Mouse (Mus musculus): Measurements from ENCODE around the gene Eefsec. TPM values are rescaled to one million over a fixed set of nuclear protein-coding genes. Genes with fewer than 3 reads are reported as not detected.

Eefsec gene
- polyA plus RNA-seq, 1 experiment from 2014 or later: 37.3 TPM

DNA sequence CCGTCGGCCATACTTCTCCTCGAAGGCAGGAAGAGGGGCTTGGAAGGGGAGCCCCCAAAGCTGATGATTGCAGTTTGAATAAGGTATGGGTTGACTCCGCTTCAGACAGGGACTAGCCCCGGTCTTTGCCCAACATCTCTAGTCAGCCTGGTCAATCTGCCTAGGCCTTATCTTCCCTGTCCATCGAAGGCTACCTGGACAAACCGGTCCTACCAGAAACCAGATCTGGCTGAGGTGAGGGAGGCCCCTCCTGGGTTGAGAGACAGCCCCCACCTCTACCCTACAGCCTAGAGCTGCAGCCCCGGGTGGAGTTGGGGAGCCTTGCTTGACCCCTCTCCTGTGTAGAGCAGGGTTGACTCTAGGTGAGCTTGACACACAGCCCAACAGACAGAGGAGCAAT is 212.3 kb downstream of the Eefsec start:
- Histone ChIP-seq H3K9ac (replicated peaks) (no peak overlapping the region), H3K27ac (no peak overlapping the region), H3K4me3 (replicated peaks) (no peak overlapping the region), H3K4me2 (no peak overlapping the region), H3K4me1 (replicated peaks) (peaks cover 9% of the 10 kb centered on the region), H3K36me3 (no peaks in the 10 kb centered on the region), H3K9me3 (no peaks in the 10 kb centered on the region), H3K27me3 (peaks cover 62% of the 10 kb centered on the region)
- WGBS: 73% methylated on average over 8 of the region's 8 CpGs
- no peak for ATAC-seq (ENCODE audit: insufficient number of reproducible peaks, insufficient read depth, low FRiP score, low TSS enrichment, low read depth)

DNA sequence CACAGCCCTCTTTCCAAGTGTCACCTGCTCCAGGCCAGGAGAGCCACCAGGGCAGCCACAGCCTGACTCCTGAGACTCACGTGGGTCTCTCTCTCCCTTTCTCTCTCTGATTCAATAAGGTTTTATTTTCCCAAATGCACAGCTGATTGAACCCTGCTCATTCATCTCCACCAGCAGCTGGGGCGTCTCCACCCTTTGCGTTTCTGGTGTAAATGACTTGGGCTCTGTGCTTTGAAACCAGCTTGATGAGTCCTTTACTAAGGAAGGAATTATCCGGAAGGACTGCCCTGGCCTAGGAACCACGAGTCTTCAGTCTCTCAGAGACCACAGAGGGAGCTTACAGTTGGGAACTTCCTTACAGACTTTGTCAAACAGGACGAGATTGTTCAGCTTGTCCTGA is 214.1 kb downstream of the Eefsec start:
- H3K9me3 ChIP-seq: no peaks in the 10 kb centered on the region
- peaks cover 14% of the 10 kb centered on the region for H3K4me1 ChIP-seq (replicated peaks)
- WGBS: 68% methylated on average over 6 of the region's 6 CpGs
- ATAC-seq (ENCODE audit: insufficient number of reproducible peaks, insufficient read depth, low FRiP score, low TSS enrichment, low read depth): no peak
- no peak overlapping the region for H3K4me2 ChIP-seq
- no peak overlapping the region for H3K27ac ChIP-seq
- peaks cover 44% of the 10 kb centered on the region for H3K27me3 ChIP-seq
- no peaks in the 10 kb centered on the region for H3K36me3 ChIP-seq
- H3K4me3 ChIP-seq (replicated peaks): no peak overlapping the region
- no peak overlapping the region for H3K9ac ChIP-seq (replicated peaks)

DNA sequence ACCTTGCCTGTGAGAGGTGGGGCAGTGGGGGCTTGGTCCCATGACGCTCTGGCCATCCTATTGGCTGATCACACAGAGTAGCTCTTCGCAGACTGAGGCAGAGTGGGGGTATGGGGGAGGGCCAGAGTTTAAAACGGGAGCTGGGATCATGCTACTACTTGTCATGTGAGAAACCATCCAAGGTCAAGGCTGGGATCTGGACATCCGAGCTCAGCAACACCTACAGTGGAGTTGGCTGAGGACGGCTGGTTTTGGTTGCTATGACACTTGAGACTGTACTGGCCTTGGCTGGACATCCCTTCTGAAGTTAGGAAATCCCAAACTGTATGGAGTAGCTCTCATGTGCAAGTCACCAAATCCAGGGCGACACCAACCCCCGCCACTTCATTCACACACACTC is 214.5 kb downstream of the Eefsec start:
- Histone ChIP-seq H3K27me3 (peaks cover 40% of the 10 kb centered on the region), H3K9ac (replicated peaks) (no peak overlapping the region), H3K4me2 (no peak overlapping the region), H3K4me1 (replicated peaks) (peaks cover 15% of the 10 kb centered on the region), H3K27ac (no peak overlapping the region), H3K4me3 (replicated peaks) (no peak overlapping the region), H3K9me3 (no peaks in the 10 kb centered on the region), H3K36me3 (no peaks in the 10 kb centered on the region)
- ATAC-seq (ENCODE audit: insufficient number of reproducible peaks, insufficient read depth, low FRiP score, low TSS enrichment, low read depth): no peak
- WGBS: 75% methylated on average over 7 of the region's 7 CpGs

DNA sequence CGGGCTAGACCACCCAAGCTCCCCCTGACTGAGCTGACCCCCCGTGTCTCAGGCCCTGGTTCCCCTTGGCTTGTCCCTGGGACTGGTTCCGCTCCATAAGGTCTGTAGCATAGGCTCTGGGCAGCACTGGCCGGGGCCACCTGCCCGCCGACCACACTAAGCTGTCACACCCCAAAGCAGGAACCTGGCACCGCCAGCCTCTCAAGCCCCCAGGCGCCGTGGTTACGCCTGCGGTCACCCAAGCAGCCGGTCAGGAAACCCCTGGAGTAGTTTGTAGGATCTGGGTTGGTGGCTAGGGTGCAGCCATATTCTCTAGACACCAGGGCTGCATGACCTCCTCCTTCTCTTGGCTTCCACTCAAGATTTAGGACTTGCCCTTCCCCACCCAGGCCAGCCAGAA is 217.1 kb downstream of the Eefsec start:
- H3K4me3 ChIP-seq (replicated peaks): no peak overlapping the region
- no peak overlapping the region for H3K9ac ChIP-seq (replicated peaks)
- no peaks in the 10 kb centered on the region for H3K9me3 ChIP-seq
- H3K36me3 ChIP-seq: no peaks in the 10 kb centered on the region
- no peak overlapping the region for H3K27ac ChIP-seq
- peaks cover 14% of the 10 kb centered on the region for H3K27me3 ChIP-seq
- ATAC-seq (ENCODE audit: insufficient number of reproducible peaks, insufficient read depth, low FRiP score, low TSS enrichment, low read depth): no peak
- no peak overlapping the region for H3K4me2 ChIP-seq
- H3K4me1 ChIP-seq (replicated peaks): peaks cover 12% of the 10 kb centered on the region
- WGBS: 83% methylated on average over 12 of the region's 12 CpGs

DNA sequence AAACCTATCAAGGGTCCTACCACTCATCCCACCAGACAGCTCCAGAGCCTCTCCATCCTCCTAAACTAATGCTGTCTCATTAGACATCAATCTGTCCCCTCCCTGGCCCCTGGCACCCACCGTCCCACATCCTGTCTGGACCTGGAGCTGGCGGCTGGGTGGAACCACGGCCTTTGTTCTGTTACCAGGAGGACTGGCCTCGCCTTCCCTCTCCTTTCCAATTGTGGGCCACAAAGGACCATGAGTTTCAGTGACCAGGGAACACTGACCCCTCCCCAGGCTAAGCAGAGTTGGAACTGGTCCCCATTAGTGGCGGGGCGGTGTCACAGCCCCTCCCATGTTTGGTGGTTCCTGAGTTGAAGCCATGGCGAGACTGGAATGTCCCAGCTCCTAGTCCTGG is 218.8 kb downstream of the Eefsec start:
- Histone ChIP-seq H3K4me3 (replicated peaks) (no peak overlapping the region), H3K9me3 (no peaks in the 10 kb centered on the region), H3K4me1 (replicated peaks) (peaks cover 12% of the 10 kb centered on the region), H3K27me3 (no peaks in the 10 kb centered on the region; the same call in none of the 2 replicates), H3K9ac (replicated peaks) (no peak overlapping the region), H3K36me3 (no peaks in the 10 kb centered on the region), H3K4me2 (no peak overlapping the region), H3K27ac (no peak overlapping the region)
- ATAC-seq (ENCODE audit: insufficient number of reproducible peaks, insufficient read depth, low FRiP score, low TSS enrichment, low read depth): no peak
- WGBS: 42% methylated on average over 7 of the region's 7 CpGs

DNA sequence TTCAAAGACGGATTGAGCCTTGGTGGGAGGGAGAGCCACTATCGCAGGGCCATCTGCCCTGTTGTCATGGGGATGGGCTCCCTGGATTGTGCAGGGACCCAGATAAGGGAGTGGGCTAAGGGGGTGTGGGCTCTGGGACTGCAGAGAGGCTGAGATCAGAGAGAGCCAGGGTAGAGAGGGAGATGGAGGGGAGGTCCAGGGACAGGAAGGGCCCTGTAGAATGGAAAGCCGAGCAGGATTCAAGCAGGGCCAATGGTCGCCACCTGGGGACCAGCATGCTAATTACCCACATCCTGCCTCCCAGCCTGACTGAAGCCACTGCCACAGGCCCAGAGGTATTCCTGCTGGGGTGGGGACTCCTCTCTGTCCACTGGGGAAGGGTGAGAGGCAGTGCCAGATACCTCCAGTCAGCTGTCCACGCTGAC is 219.8 kb downstream of the Eefsec start:
- Histone ChIP-seq H3K27ac (no peak overlapping the region), H3K9me3 (no peaks in the 10 kb centered on the region), H3K4me3 (replicated peaks) (no peak overlapping the region), H3K4me1 (replicated peaks) (peaks cover 12% of the 10 kb centered on the region), H3K27me3 (no peaks in the 10 kb centered on the region; the same call in none of the 2 replicates), H3K36me3 (no peaks in the 10 kb centered on the region), H3K9ac (replicated peaks) (no peak overlapping the region), H3K4me2 (no peak overlapping the region)
- ATAC-seq (ENCODE audit: insufficient number of reproducible peaks, insufficient read depth, low FRiP score, low TSS enrichment, low read depth): no peak
- 15% methylated on average over 5 of the region's 5 CpGs for WGBS

DNA sequence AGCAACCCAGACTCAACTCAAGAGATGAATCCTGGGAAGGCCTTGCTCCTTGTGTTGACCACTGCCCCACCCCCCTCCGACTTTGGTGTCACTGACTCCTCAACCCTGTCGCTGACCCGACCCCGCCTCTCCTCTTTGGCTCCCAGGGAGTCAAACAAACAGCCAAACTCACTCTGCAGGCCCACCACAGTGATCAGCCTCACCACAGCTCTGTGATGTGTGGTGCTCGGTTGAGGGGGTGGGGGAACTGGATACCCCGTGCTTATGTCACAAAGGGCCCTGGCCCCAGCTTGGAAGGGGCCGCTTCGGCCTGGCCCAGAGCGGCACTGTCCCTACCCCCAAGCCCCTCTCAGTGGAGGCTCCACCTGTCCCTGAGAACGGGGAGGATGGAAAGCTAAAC is 224.4 kb downstream of the Eefsec start, which contains the start of gene Dnajb8:
Gene Dnajb8, plus strand, starts transcription at position 301 of the 400 bp plus-strand sequence.
- no peak for ATAC-seq (ENCODE audit: insufficient number of reproducible peaks, insufficient read depth, low FRiP score, low TSS enrichment, low read depth)
- peaks cover 2% of the 10 kb centered on the region; the same call in 1 of the 2 replicates for H3K27me3 ChIP-seq
- peaks cover 5% of the 10 kb centered on the region for H3K9me3 ChIP-seq
- no peak within 1 kb of the TSS for H3K4me2 ChIP-seq
- H3K9ac ChIP-seq (replicated peaks): no peak within 1 kb of the TSS
- 41% methylated on average over 10 of the region's 10 CpGs for WGBS
- no peaks in the 10 kb centered on the region for H3K36me3 ChIP-seq
- no peak within 1 kb of the TSS for H3K4me3 ChIP-seq (replicated peaks)
- no peak within 1 kb of the TSS for H3K27ac ChIP-seq
- peaks cover 7% of the 10 kb centered on the region; the same call in 1 of the 2 replicates for H3K4me1 ChIP-seq (replicated peaks)

DNA sequence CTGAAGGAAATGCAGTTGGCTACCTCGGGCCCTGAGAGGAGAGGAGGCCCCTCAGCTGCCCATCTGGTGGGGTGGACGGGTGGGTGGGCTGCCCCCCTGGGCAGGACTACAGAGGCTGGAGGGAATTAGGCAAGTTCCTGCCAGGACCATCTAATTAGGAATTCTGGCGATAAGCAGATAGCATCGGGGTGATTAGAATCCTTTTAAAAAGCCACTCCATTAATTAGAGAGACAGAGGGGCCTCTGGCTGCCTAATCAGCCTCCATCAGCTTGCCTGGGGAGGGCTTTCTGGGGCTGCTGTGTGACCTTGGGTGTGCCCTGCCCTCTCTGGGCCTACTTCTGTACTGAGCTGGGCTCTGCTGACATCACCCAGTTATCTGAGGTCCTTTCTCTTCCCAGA is 227.2 kb downstream of the Eefsec start:
- no peak for ATAC-seq (ENCODE audit: insufficient number of reproducible peaks, insufficient read depth, low FRiP score, low TSS enrichment, low read depth)
- H3K9ac ChIP-seq (replicated peaks): no peak overlapping the region
- no peaks in the 10 kb centered on the region for H3K4me1 ChIP-seq (replicated peaks)
- no peak overlapping the region for H3K27ac ChIP-seq
- no peak overlapping the region for H3K4me3 ChIP-seq (replicated peaks)
- peaks cover 5% of the 10 kb centered on the region for H3K9me3 ChIP-seq
- 6% methylated on average over 4 of the region's 4 CpGs for WGBS
- H3K36me3 ChIP-seq: no peaks in the 10 kb centered on the region
- H3K4me2 ChIP-seq: no peak overlapping the region
- H3K27me3 ChIP-seq: peaks cover 2% of the 10 kb centered on the region; the same call in 1 of the 2 replicates

DNA sequence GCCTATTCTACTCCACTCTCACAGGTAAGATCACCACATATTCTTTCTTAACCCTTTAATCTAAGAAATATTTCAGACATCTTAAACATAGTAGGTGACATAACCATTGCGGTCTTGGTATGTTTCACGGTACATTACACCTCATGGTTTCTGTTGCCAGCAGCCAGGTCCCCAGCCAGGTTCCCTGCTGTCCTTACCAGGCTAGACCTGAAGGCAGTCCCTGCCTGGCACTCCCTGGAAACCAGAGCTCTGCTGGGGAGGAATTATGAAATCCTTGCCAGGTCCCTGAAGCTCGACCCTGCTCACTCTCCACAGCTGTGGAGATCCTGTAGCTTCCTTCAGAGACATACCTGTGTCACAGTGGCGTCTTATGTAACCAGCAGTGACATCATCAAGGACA is 230.1 kb downstream of the Eefsec start:
- H3K36me3 ChIP-seq: no peaks in the 10 kb centered on the region
- H3K4me2 ChIP-seq: no peak overlapping the region
- no peak for ATAC-seq (ENCODE audit: insufficient number of reproducible peaks, insufficient read depth, low FRiP score, low TSS enrichment, low read depth)
- no peak overlapping the region for H3K27ac ChIP-seq
- no peaks in the 10 kb centered on the region for H3K4me1 ChIP-seq (replicated peaks)
- 79% methylated on average over 4 of the region's 4 CpGs for whole genome bisulfite sequencing
- H3K9ac ChIP-seq (replicated peaks): no peak overlapping the region
- H3K4me3 ChIP-seq (replicated peaks): no peak overlapping the region
- H3K27me3 ChIP-seq: 0 out of 2 replicates have a peak, but pooled peaks cover 2% of the 10 kb centered on the region
- peaks cover 5% of the 10 kb centered on the region for H3K9me3 ChIP-seq

DNA sequence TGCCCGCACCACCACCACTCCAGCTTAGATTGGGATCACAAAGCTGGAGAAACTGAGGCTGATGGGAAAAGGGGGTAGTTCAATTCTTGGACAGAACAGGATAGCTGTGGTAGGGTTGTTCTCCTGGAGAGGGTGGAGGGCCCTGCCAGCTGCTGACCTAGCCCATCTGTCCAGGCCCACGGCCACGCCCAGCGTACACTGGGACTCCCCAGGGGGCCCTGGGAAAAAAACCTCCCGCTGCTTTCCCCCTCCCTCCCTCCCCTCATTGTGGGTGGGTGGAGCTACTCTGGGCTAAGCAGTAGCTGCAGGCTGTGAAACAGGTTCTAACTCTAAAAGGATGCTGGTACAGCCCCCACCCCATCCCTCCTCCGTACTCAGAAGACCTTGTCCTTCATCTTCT is 230.5 kb downstream of the Eefsec start:
- H3K4me1 ChIP-seq (replicated peaks): no peaks in the 10 kb centered on the region
- no peak for ATAC-seq (ENCODE audit: insufficient number of reproducible peaks, insufficient read depth, low FRiP score, low TSS enrichment, low read depth)
- 50% methylated on average over 6 of the region's 6 CpGs for WGBS

DNA sequence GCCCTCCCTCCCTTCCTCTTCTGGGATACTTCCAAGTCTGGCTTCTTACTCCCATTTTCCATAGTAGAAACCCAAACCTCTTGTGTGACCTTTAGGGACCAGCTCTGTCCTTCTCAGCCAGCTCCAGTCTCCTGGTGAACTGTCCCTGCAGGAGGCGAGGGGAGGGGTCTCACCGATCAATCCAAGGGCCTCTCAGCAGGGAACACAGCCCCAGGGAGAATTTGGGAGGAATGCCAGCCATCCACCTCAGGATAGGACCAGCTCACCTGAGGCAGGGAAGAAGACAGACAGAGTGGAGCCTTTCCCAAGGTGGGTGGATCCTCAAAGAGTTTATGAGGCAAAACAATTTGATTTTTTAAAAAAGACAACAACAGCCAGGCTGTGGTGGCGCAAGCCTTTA is 236.2 kb downstream of the Eefsec start:
- Histone ChIP-seq H3K4me1 (replicated peaks) (no peaks in the 10 kb centered on the region), H3K9ac (replicated peaks) (no peak overlapping the region), H3K27ac (no peak overlapping the region), H3K4me3 (replicated peaks) (no peak overlapping the region), H3K27me3 (peaks cover 45% of the 10 kb centered on the region), H3K4me2 (no peak overlapping the region), H3K9me3 (no peaks in the 10 kb centered on the region), H3K36me3 (no peaks in the 10 kb centered on the region)
- whole genome bisulfite sequencing: 61% methylated on average over 3 of the region's 3 CpGs
- no peak for ATAC-seq (ENCODE audit: insufficient number of reproducible peaks, insufficient read depth, low FRiP score, low TSS enrichment, low read depth)

More for the DNA sequence above, 230.5 kb downstream of the Eefsec start:
- Histone ChIP-seq H3K36me3 (no peaks in the 10 kb centered on the region), H3K9ac (replicated peaks) (no peak overlapping the region), H3K9me3 (peaks cover 5% of the 10 kb centered on the region), H3K4me2 (no peak overlapping the region), H3K4me3 (replicated peaks) (no peak overlapping the region), H3K27ac (no peak overlapping the region), H3K27me3 (no peaks in the 10 kb centered on the region)

DNA sequence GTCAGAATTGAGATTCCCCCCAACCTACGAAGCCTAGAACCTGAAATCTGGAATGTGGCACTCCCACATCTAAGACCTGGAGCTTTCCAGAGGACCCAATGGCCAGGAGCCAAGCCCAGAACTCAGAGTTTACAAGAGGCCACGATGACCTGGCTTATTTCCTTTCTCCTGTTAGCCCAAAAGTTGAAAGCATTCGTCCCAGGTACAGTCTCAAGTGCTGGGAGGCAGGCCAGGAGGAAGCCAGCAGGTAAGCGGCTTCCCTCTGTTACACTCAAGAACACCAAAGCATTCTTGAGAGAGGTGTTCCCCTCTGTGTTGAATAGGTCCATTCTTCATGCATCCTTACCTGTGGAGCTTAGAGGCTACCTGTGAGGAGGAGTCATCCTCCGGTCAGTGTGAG is 236.9 kb downstream of the Eefsec start:
- Histone ChIP-seq H3K9ac (replicated peaks) (no peak overlapping the region), H3K4me2 (no peak overlapping the region), H3K27ac (no peak overlapping the region), H3K4me3 (replicated peaks) (no peak overlapping the region), H3K36me3 (no peaks in the 10 kb centered on the region), H3K27me3 (peaks cover 52% of the 10 kb centered on the region), H3K9me3 (no peaks in the 10 kb centered on the region), H3K4me1 (replicated peaks) (0 out of 2 replicates have a peak, but pooled peaks cover under 1% of the 10 kb centered on the region)
- 76% methylated on average over 5 of the region's 5 CpGs for WGBS
- ATAC-seq (ENCODE audit: insufficient number of reproducible peaks, insufficient read depth, low FRiP score, low TSS enrichment, low read depth): no peak

Measured in limb, embryonic 12.5 days (tissue).